Mouse (Mus musculus) liver, adult 2 months (tissue): ENCODE measurements around the gene Ccdc154.

Source experiments
- CTCF ChIP-seq: fragments of 200-500 bp; IDR thresholded peaks from 2 replicates; pipeline ENCODE4 v1.5.1; 2011; ENCODE audit warnings: low read depth, low read length, control low read depth
- POLR2A ChIP-seq: fragments of 200-500 bp; IDR thresholded peaks from 2 replicates; pipeline ENCODE4 v1.6.1; 2011; ENCODE audit warnings: low read length, control low read depth; ENCODE audit not compliant: insufficient read depth; ENCODE audit errors: extremely low read depth

DNA sequence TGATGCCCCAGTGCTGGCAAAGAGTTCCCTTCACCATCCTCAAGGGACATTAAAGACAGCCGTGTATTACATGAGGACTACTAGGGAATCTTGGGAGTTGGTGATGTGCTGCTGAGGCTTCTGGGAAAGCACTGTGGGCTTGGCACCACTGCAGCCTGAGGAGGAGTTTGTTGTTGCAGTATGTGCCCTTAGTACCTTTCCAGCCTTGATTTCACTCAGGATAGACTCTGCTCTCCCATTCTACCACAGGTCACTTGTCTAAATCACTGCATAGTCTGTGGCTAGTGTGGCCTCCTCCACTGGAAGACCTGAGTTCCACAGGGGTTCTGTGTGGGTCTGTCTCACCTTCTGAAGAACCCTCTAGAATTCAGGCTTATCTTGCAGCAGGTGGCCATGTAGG, 58.5 kb downstream of the Ccdc154 start:
- TF ChIP-seq CTCF (no peak), POLR2A (no peak)
